Mouse (Mus musculus) stomach, postnatal 0 days (tissue): ENCODE data around the gene Apaf1. TPM values are rescaled to one million over a fixed set of nuclear protein-coding genes. Genes with fewer than 3 reads are reported as not detected.

Source experiments
- ATAC-seq: fragments of 200-750 bp; cut with Nextera tagmentation; 2 replicates; pipeline ENCODE4 v1.8.0; 2017; ENCODE audit not compliant: low FRiP score, low TSS enrichment
- DNase-seq: peaks from one replicate; pipeline ENCODE4 v3.0.0-alpha.2; 2016; ENCODE audit warnings: low spot score
- H3K27ac ChIP-seq: fragments of 300-500 bp; sonication (generic); replicated peaks from 2 replicates; pipeline ENCODE4 v1.5.1; 2014; ENCODE audit warnings: mild to moderate bottlenecking, control low read depth
- H3K27me3 ChIP-seq: fragments of 300-500 bp; sonication (generic); 2 replicates; pipeline ENCODE4 v1.6.1; 2014; ENCODE audit warnings: low read length; ENCODE audit not compliant: control insufficient read depth, insufficient read depth
- H3K36me3 ChIP-seq: fragments of 300-500 bp; sonication (generic); 2 replicates; pipeline ENCODE4 v1.6.1; 2014; ENCODE audit warnings: low read length, mixed read lengths; ENCODE audit not compliant: control insufficient read depth, insufficient read depth
- H3K4me1 ChIP-seq: fragments of 300-500 bp; sonication (generic); replicated peaks from 2 replicates; pipeline ENCODE4 v1.6.1; 2014; ENCODE audit warnings: antibody characterized with exemption; ENCODE audit not compliant: control insufficient read depth, insufficient read depth
- H3K4me2 ChIP-seq: fragments of 300-500 bp; sonication (generic); replicated peaks from 2 replicates; pipeline ENCODE4 v1.6.1; 2014; ENCODE audit warnings: low read depth, mild to moderate bottlenecking, control low read depth, moderate library complexity
- H3K4me3 ChIP-seq: fragments of 300-500 bp; sonication (generic); 2 replicates; pipeline ENCODE4 v1.5.1; 2014; ENCODE audit warnings: low read depth, low read length, control low read depth
- H3K9ac ChIP-seq: fragments of 300-500 bp; sonication (generic); 2 replicates; pipeline ENCODE4 v1.6.1; 2014; ENCODE audit warnings: mild to moderate bottlenecking, low read length, control low read depth, mixed read lengths
- H3K9me3 ChIP-seq: fragments of 300-500 bp; sonication (generic); 2 replicates; pipeline ENCODE4 v1.6.1; 2016; ENCODE audit warnings: low read length; ENCODE audit not compliant: control insufficient read depth
- CTCF ChIP-seq: IDR thresholded peaks from 2 replicates; pipeline ENCODE4 v1.5.1; 2016; ENCODE audit warnings: antibody characterized with exemption, low read depth, mild to moderate bottlenecking, moderate library complexity
- EP300 ChIP-seq: optimal IDR thresholded peaks from 2 replicates; pipeline ENCODE3; 2016; ENCODE audit warnings: antibody characterized with exemption
- WGBS: fragments of 180-500 bp; shearing (Covaris S2); extraction: QIAGEN DNeasy Blood & Tissue Kit; methylation state at CpG from one replicate; pipeline ENCODE4 v1.1.7; 2014; 5-methylcytosine and 5-hydroxymethylcytosine counted together
- polyA plus RNA-seq: library from polyadenylated mRNA; unstranded; fragments of >200 nt; fragmentation: Nextera tagmentation; extraction: Ambion mirVana; gene quantifications from 2 replicates; pipeline ENCODE4 v1.2.1, GENCODE M21; 2015

The Apaf1 gene
- polyA plus RNA-seq, 1 experiment from 2014 or later: 6.7 TPM

DNA sequence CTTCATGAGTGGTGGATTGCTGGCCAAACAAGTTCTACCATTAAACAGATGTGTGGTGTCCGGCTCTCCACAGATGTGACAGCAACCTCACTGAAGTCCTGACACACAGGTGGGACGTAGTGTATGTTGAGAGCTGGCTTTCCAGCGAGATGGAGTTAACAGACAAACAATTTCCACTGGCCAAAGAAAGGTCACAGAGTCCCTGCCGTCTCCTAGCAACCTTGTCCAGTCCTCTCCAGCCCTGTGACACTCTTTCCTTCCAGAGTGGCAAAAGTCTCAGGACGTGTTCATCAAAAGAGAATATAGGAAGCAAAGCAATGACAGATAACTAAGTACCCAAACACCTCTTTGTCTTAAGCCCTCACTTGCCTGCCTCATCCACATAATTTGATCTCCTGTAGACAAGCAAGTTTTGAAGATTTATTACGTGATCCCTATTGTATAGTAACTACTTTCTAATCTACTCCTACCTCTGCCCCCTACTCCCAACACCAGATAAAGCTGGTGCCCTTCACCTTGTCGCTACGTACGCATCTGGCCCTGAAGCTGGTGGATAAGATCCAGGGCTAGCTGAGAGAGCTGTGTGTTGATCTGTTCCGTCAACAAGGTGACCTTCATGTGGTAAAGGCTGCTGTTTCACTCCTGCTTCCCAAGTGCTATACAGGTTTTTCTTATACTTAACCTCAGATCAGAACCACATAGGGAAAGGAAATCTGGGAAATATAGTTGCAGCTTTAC lies 44.2 kb upstream of the Apaf1 start:
- no peaks in the 10 kb centered on the region for H3K9me3 ChIP-seq
- H3K4me2 ChIP-seq: no peak overlapping the region
- WGBS: 61% methylated on average over 10 of the region's 10 CpGs
- H3K4me3 ChIP-seq: no peak overlapping the region
- H3K9ac ChIP-seq: no peak overlapping the region
- no peak for ATAC-seq
- no peak overlapping the region; the same call in 1 of the 2 replicates for H3K27ac ChIP-seq
- no peak for DNase-seq
- no peaks in the 10 kb centered on the region for H3K27me3 ChIP-seq
- H3K36me3 ChIP-seq: peaks cover 2% of the 10 kb centered on the region; the same call in 1 of the 2 replicates
- no peaks in the 10 kb centered on the region for H3K4me1 ChIP-seq
- no peak for TF ChIP-seq CTCF
- no peak for TF ChIP-seq EP300

GRCm38 (mm10) chr10:91123828-91124822 lies 41.6 kb upstream of the Apaf1 start, which contains the start of gene Slc25a3:
Gene Slc25a3, minus strand, starts transcription at chr10:91124059.
- ATAC-seq (peak; percentile 99), DNase-seq (peak; percentile 98)
- Histone ChIP-seq H3K27me3 (no peaks in the 10 kb centered on the region), H3K27ac (peak within 1 kb of the TSS; percentile 96), H3K4me2 (peak within 1 kb of the TSS; percentile 88), H3K4me1 (no peaks in the 10 kb centered on the region), H3K9ac (peak within 1 kb of the TSS; percentile 99), H3K9me3 (no peaks in the 10 kb centered on the region), H3K4me3 (peak within 1 kb of the TSS; percentile 98), H3K36me3 (peaks cover 2% of the 10 kb centered on the region; the same call in 1 of the 2 replicates)
- 8% methylated on average over 59 of the region's 59 CpGs for WGBS
- TF ChIP-seq CTCF: 0 out of 2 replicates have a peak, but pooled peaks have one; percentile 1
- no peak for TF ChIP-seq EP300

GRCm38 (mm10) chr10:91123281-91123827 lies 40.8 kb upstream of the Apaf1 start:
- H3K36me3 ChIP-seq: peaks cover 6% of the 10 kb centered on the region; the same call in 1 of the 2 replicates
- peak; percentile 66 for DNase-seq
- 0% methylated on average over 35 of the region's 44 CpGs for WGBS

GRCm38 (mm10) chr10:91122646-91123045 lies 40.1 kb upstream of the Apaf1 start:
- Histone ChIP-seq H3K36me3 (peaks cover 12% of the 10 kb centered on the region; the same call in 1 of the 2 replicates), H3K4me3 (peak overlapping the region; percentile 98), H3K4me2 (peak overlapping the region; percentile 88), H3K27me3 (no peaks in the 10 kb centered on the region), H3K9ac (peak overlapping the region; percentile 99), H3K4me1 (no peaks in the 10 kb centered on the region), H3K9me3 (no peaks in the 10 kb centered on the region), H3K27ac (peak overlapping the region; percentile 96; the same call in 1 of the 2 replicates)
- DNase-seq (no peak), ATAC-seq (no peak)
- no peak for TF ChIP-seq EP300
- TF ChIP-seq CTCF: no peak
- 21% methylated on average over 6 of the region's 6 CpGs for WGBS

More at GRCm38 (mm10) chr10:91123281-91123827, 40.8 kb upstream of the Apaf1 start:
- no peaks in the 10 kb centered on the region for H3K4me1 ChIP-seq
- TF ChIP-seq CTCF (no peak), EP300 (no peak)
- H3K4me3 ChIP-seq: peak overlapping the region; percentile 98
- ATAC-seq: peak; percentile 59
- peak overlapping the region; percentile 88 for H3K4me2 ChIP-seq
- peak overlapping the region; percentile 99 for H3K9ac ChIP-seq
- H3K9me3 ChIP-seq: no peaks in the 10 kb centered on the region
- no peaks in the 10 kb centered on the region for H3K27me3 ChIP-seq
- H3K27ac ChIP-seq: peak overlapping the region; percentile 96

GRCm38 (mm10) chr10:91116958-91117357 lies 34.4 kb upstream of the Apaf1 start:
- ATAC-seq: no peak

More at GRCm38 (mm10) chr10:91116958-91117357, 34.4 kb upstream of the Apaf1 start:
- no peak overlapping the region for H3K9ac ChIP-seq
- no peaks in the 10 kb centered on the region for H3K4me1 ChIP-seq
- H3K27me3 ChIP-seq: no peaks in the 10 kb centered on the region
- peaks cover 36% of the 10 kb centered on the region for H3K36me3 ChIP-seq
- H3K9me3 ChIP-seq: no peaks in the 10 kb centered on the region
- DNase-seq: no peak
- no peak overlapping the region for H3K4me3 ChIP-seq
- no peak overlapping the region for H3K4me2 ChIP-seq
- WGBS: 97% methylated on average over 12 of the region's 12 CpGs
- no peak overlapping the region for H3K27ac ChIP-seq
- TF ChIP-seq EP300: no peak
- TF ChIP-seq CTCF: no peak
